Mouse (Mus musculus) intestine, postnatal 0 days (tissue): ENCODE results near the gene Dok4. TPM values are rescaled to one million over a fixed set of nuclear protein-coding genes. Genes with fewer than 3 reads are reported as not detected.

Source experiments
- ATAC-seq: fragments of 200-750 bp; cut with Nextera tagmentation; 2 replicates; pipeline ENCODE4 v1.8.0; 2017; ENCODE audit warnings: mild to moderate bottlenecking, moderate TSS enrichment, moderate library complexity
- H3K27ac ChIP-seq: fragments of 300-500 bp; sonication (generic); 2 replicates; pipeline ENCODE4 v1.5.1; 2014; ENCODE audit warnings: mild to moderate bottlenecking, low read depth, low read length, moderate library complexity
- H3K27me3 ChIP-seq: fragments of 300-500 bp; sonication (generic); replicated peaks from 2 replicates; pipeline ENCODE4 v1.6.1; 2014; ENCODE audit warnings: low read length, mixed read lengths; ENCODE audit not compliant: control insufficient read depth, insufficient read depth
- H3K36me3 ChIP-seq: fragments of 300-500 bp; sonication (generic); 2 replicates; pipeline ENCODE4 v1.6.1; 2014; ENCODE audit warnings: mild to moderate bottlenecking, moderate library complexity; ENCODE audit not compliant: control insufficient read depth, insufficient read depth
- H3K4me1 ChIP-seq: fragments of 300-500 bp; sonication (generic); replicated peaks from 2 replicates; pipeline ENCODE4 v1.6.1; 2014; ENCODE audit warnings: antibody characterized with exemption, low read length, mixed read lengths; ENCODE audit not compliant: control insufficient read depth, insufficient read depth
- H3K4me2 ChIP-seq: fragments of 300-500 bp; sonication (generic); replicated peaks from 2 replicates; pipeline ENCODE4 v1.6.1; 2014; ENCODE audit warnings: low read depth, mild to moderate bottlenecking, moderate library complexity
- H3K4me3 ChIP-seq: fragments of 300-500 bp; sonication (generic); 2 replicates; pipeline ENCODE4 v1.5.1; 2014; ENCODE audit warnings: low read depth, low read length
- H3K9ac ChIP-seq: fragments of 300-500 bp; sonication (generic); 2 replicates; pipeline ENCODE4 v1.6.1; 2014; ENCODE audit warnings: mild to moderate bottlenecking, low read depth, low read length
- H3K9me3 ChIP-seq: fragments of 300-500 bp; sonication (generic); 2 replicates; pipeline ENCODE4 v1.6.1; 2016; ENCODE audit warnings: mixed run types; ENCODE audit not compliant: control insufficient read depth
- CTCF ChIP-seq: sonication (generic); IDR thresholded peaks from 2 replicates; pipeline ENCODE4 v1.5.1; 2016; ENCODE audit warnings: low read depth, mild to moderate bottlenecking, control low read depth, antibody characterized with exemption, moderate library complexity
- WGBS: fragments of 180-500 bp; shearing (Covaris S2); extraction: QIAGEN DNeasy Blood & Tissue Kit; methylation state at CpG from one replicate; pipeline ENCODE4 v1.1.7; 2014; 5-methylcytosine and 5-hydroxymethylcytosine counted together
- polyA plus RNA-seq: library from polyadenylated mRNA; unstranded; fragments of >200 nt; fragmentation: Nextera tagmentation; extraction: Ambion mirVana; gene quantifications from 2 replicates; pipeline ENCODE4 v1.2.1, GENCODE M21; 2015

Gene Dok4
- polyA plus RNA-seq, 1 experiment from 2014 or later, result 51.0 TPM

- Histone ChIP-seq H3K4me2 (peak overlapping the region; percentile 88), H3K9ac (peak overlapping the region; percentile 63), H3K4me1 (peaks cover 5% of the 10 kb centered on the region; the same call in 1 of the 2 replicates), H3K27me3 (peaks cover 4% of the 10 kb centered on the region; the same call in 1 of the 2 replicates), H3K36me3 (peaks cover 4% of the 10 kb centered on the region; the same call in 1 of the 2 replicates), H3K4me3 (peak overlapping the region; percentile 76), H3K27ac (peak overlapping the region; percentile 71), H3K9me3 (no peaks in the 10 kb centered on the region)
- TF ChIP-seq CTCF, result peak; percentile 82
- under 1% methylated on average over 26 of the region's 27 CpGs for WGBS
- ATAC-seq, result peak; percentile 76
These were observed 41.2 kb upstream of the Dok4 start for GRCm38 (mm10) chr8:94917352-94917751.

GRCm38 (mm10) chr8:94916960-94917324, 40.8 kb upstream of the Dok4 start:
- no peak overlapping the region for H3K27ac ChIP-seq

GRCm38 (mm10) chr8:94916311-94916959, 40.3 kb upstream of the Dok4 start:
- peaks cover 4% of the 10 kb centered on the region; the same call in 1 of the 2 replicates for H3K27me3 ChIP-seq
- H3K9ac ChIP-seq, result peak overlapping the region; percentile 3; the same call in 1 of the 2 replicates
- no peak for ATAC-seq
- WGBS, result 60% methylated on average over 9 of the region's 9 CpGs
- H3K9me3 ChIP-seq, result no peaks in the 10 kb centered on the region
- peak overlapping the region; percentile 76 for H3K4me3 ChIP-seq
- H3K4me1 ChIP-seq, result peaks cover 5% of the 10 kb centered on the region; the same call in 1 of the 2 replicates
- no peak for TF ChIP-seq CTCF
- H3K36me3 ChIP-seq, result peaks cover 6% of the 10 kb centered on the region; the same call in 1 of the 2 replicates
- peak overlapping the region; percentile 88 for H3K4me2 ChIP-seq
- no peak overlapping the region for H3K27ac ChIP-seq

More at GRCm38 (mm10) chr8:94916960-94917324, 40.8 kb upstream of the Dok4 start:
- 18% methylated on average over 10 of the region's 10 CpGs for WGBS
- ATAC-seq, result no peak
- peaks cover 5% of the 10 kb centered on the region; the same call in 1 of the 2 replicates for H3K4me1 ChIP-seq
- peak overlapping the region; percentile 76 for H3K4me3 ChIP-seq
- H3K4me2 ChIP-seq, result peak overlapping the region; percentile 88
- H3K36me3 ChIP-seq, result peaks cover 4% of the 10 kb centered on the region; the same call in 1 of the 2 replicates
- peak overlapping the region; percentile 63; the same call in 1 of the 2 replicates for H3K9ac ChIP-seq
- TF ChIP-seq CTCF, result no peak
- peaks cover 4% of the 10 kb centered on the region; the same call in 1 of the 2 replicates for H3K27me3 ChIP-seq
- H3K9me3 ChIP-seq, result no peaks in the 10 kb centered on the region

GRCm38 (mm10) chr8:94914701-94915101, 38.6 kb upstream of the Dok4 start:
- Histone ChIP-seq H3K36me3 (peaks cover 7% of the 10 kb centered on the region; the same call in 1 of the 2 replicates), H3K4me1 (peaks cover 5% of the 10 kb centered on the region; the same call in 1 of the 2 replicates), H3K9ac (no peak overlapping the region), H3K27ac (no peak overlapping the region), H3K4me2 (no peak overlapping the region), H3K4me3 (no peak overlapping the region), H3K9me3 (no peaks in the 10 kb centered on the region), H3K27me3 (peaks cover 4% of the 10 kb centered on the region; the same call in 1 of the 2 replicates)
- no peak for ATAC-seq
- WGBS, result 67% methylated on average over 3 of the region's 3 CpGs
- TF ChIP-seq CTCF, result no peak

- no peak overlapping the region for H3K27ac ChIP-seq
- TF ChIP-seq CTCF, result no peak
- WGBS, result 75% methylated on average over 6 of the region's 6 CpGs
- H3K4me1 ChIP-seq, result peaks cover 5% of the 10 kb centered on the region; the same call in 1 of the 2 replicates
- H3K4me3 ChIP-seq, result no peak overlapping the region
- no peaks in the 10 kb centered on the region for H3K9me3 ChIP-seq
- H3K9ac ChIP-seq, result no peak overlapping the region
- H3K27me3 ChIP-seq, result peaks cover 4% of the 10 kb centered on the region; the same call in 1 of the 2 replicates
- no peak for ATAC-seq
- H3K36me3 ChIP-seq, result peaks cover 7% of the 10 kb centered on the region; the same call in 1 of the 2 replicates
- no peak overlapping the region for H3K4me2 ChIP-seq
These were observed 38.1 kb upstream of the Dok4 start for GRCm38 (mm10) chr8:94914256-94914655.

- Histone ChIP-seq H3K9ac (no peak overlapping the region), H3K4me3 (peak overlapping the region; percentile 32), H3K27me3 (peaks cover 4% of the 10 kb centered on the region; the same call in 1 of the 2 replicates), H3K4me2 (peak overlapping the region; percentile 66), H3K36me3 (peaks cover 7% of the 10 kb centered on the region; the same call in 1 of the 2 replicates), H3K4me1 (peaks cover 5% of the 10 kb centered on the region; the same call in 1 of the 2 replicates), H3K9me3 (no peaks in the 10 kb centered on the region), H3K27ac (no peak overlapping the region)
- 29% methylated on average over 77 of the region's 77 CpGs for WGBS
- peak; percentile 58 for ATAC-seq
- peak; percentile 87 for TF ChIP-seq CTCF
These were observed 37.0 kb upstream of the Dok4 start for GRCm38 (mm10) chr8:94913061-94913660.
